Mouse (Mus musculus) erythroblast, embryonic 14.5 days (primary cell): ENCODE data around the gene Mrln. TPM values are rescaled to one million over a fixed set of nuclear protein-coding genes. Genes with fewer than 3 reads are reported as not detected.

Source experiments
- H3K27me3 ChIP-seq: 2 replicates; pipeline ENCODE4 v1.6.1; 2012; ENCODE audit warnings: inconsistent platforms; ENCODE audit not compliant: control insufficient read depth
- H3K36me3 ChIP-seq: 2 replicates; pipeline ENCODE4 v1.6.1; 2012; ENCODE audit warnings: mild to moderate bottlenecking, inconsistent platforms; ENCODE audit not compliant: control insufficient read depth
- H3K4me1 ChIP-seq: 2 replicates; pipeline ENCODE4 v1.6.1; 2012; ENCODE audit warnings: inconsistent platforms; ENCODE audit not compliant: control insufficient read depth
- H3K4me3 ChIP-seq: replicated peaks from 2 replicates; pipeline ENCODE3; 2012; ENCODE audit warnings: moderate library complexity, mild to moderate bottlenecking, inconsistent platforms
- H3K9me3 ChIP-seq: 2 replicates; pipeline ENCODE4 v1.6.1; 2012; ENCODE audit warnings: low read length, inconsistent platforms, mixed read lengths; ENCODE audit not compliant: control insufficient read depth
- GATA1 ChIP-seq: IDR thresholded peaks from 2 replicates; pipeline ENCODE4 v1.6.1; 2012; ENCODE audit warnings: low read length, inconsistent platforms, mixed read lengths
- TAL1 ChIP-seq: IDR thresholded peaks from 3 replicates; pipeline ENCODE4 v1.6.1; 2012; ENCODE audit warnings: low read length, inconsistent platforms, mixed read lengths
- polyA plus RNA-seq: library from polyadenylated mRNA; stranded (reverse); fragments of >175 nt; gene quantifications from 2 replicates; pipeline ENCODE4 v1.2.3, GENCODE M21; 2012

The Mrln gene
- polyA plus RNA-seq, result not detected in 2 replicates

DNA sequence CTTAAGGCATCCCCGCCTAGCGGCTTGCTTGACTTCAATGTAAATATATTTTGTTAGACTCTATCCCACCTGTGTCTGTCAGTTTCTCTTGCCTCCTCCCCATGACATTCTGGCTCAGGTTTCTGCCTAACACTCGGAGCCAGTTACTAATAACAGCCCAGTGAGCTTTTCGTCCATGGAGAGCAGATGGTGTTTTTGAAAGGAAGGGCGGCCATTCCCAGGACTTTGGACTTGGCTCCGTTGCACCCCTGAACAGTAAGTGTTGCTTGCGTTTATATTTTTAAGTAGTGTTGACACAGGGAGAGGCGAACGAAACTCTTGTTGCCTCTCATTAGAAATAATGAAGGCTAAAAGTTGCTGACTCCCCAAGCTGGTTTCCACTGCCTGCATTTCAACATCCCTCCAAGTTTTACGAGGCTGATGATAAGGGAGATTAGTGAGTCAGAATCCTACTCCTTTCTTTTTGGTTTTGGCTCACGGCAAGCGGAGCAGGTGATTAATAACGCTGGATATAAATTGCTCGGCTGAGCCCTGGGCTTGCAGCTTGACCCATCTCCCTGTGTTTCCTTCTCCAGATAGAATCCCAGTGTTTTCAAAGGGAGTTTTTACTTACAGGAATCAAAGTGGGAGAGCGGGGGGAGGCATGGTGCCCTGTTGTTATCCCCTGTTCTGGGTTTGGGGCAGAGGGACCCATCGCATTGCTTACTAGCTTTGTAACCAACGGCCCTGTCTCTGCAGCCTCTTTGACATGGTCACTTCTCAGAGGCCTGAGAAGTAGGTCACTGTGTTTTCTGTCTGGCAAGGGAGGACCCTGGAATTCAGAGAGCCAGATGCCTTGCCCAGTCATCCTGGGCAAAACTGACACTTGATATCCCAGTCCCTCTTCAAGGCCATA, at the start of gene Mrln:
Gene Mrln (plus strand): TSS at position 160 of the 895 bp plus-strand sequence.
- Histone ChIP-seq H3K27me3 (no peaks in the 10 kb centered on the region), H3K9me3 (no peaks in the 10 kb centered on the region), H3K4me1 (no peaks in the 10 kb centered on the region), H3K4me3 (no peak within 1 kb of the TSS), H3K36me3 (no peaks in the 10 kb centered on the region)
- TF ChIP-seq GATA1 (no peak), TAL1 (no peak)

DNA sequence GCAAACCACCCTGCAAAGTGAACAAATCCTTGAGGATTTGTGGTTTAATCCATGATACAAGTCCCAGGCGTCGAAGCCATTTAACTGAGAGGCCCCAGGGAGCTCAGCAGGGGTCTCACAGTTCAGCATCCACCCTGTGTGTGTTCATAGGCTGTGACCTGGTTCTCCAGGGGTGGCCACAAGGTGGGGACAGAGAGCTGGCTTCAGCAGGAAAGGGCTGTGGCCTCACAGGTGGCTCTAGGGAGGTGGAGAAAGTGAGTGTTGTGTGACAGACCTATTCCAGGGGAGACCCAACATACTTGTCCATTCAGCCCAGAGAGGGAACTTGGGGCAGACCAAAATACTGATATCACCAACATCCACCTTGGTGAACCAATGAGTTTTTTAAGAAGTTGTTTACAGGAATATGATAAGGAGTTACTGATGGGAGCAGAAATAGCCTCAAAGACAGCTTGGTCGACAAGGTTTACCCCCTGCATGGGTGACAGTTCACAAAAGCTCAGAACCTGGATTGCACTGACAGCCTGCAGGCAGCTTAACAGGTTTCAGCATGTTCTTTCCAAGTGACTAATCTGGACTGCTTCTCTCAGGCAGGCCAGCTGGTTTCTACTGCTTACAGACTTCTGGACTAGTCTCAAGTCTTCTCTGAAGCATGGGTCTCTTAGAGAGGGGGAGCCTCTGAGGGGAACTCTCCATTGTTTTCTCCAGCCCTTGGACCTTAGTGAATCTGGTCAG, 47.9 kb upstream of the Mrln start:
- Histone ChIP-seq H3K4me1 (no peaks in the 10 kb centered on the region; the same call in 1 of the 2 replicates), H3K9me3 (no peaks in the 10 kb centered on the region), H3K27me3 (no peaks in the 10 kb centered on the region), H3K4me3 (no peak overlapping the region), H3K36me3 (peaks cover 83% of the 10 kb centered on the region)
- no peak for TF ChIP-seq TAL1
- no peak for TF ChIP-seq GATA1

DNA sequence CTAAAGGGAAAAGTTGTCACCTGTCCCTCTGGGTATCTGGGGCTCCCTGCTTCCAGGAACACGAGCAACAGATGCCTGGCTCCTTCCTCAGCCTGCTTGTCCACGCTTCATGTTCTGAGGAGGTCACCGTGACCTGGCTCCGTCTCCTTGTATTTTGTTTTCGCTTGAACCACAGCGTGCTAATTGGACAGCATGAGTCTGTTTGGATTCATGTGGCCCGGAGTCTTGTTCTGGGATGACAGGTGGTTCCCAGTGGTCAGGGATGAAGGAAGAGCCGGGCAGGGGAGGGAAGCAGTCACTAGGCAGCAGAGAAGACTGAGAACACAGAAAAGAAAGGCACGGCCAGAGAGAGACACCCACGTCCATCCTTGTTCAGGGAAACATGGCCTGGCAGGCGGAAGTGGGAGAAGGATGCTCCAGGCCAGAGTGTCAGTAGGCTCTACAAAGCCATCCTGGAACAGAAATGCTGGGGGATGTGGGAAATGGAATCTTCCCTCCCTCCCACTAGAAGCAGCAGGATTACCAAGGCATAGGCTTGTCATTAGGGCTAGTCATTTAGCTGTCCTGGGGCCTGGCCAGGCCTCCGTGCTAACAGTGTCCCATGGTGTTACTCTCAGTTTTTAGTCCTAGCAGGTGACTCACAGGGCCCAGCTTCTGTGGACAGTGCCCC, 44.7 kb upstream of the Mrln start:
- no peak for TF ChIP-seq TAL1
- no peak for TF ChIP-seq GATA1
- H3K27me3 ChIP-seq, result no peaks in the 10 kb centered on the region
- H3K4me3 ChIP-seq, result no peak overlapping the region
- peaks cover 68% of the 10 kb centered on the region for H3K36me3 ChIP-seq
- no peaks in the 10 kb centered on the region; the same call in 1 of the 2 replicates for H3K4me1 ChIP-seq
- no peaks in the 10 kb centered on the region for H3K9me3 ChIP-seq

DNA sequence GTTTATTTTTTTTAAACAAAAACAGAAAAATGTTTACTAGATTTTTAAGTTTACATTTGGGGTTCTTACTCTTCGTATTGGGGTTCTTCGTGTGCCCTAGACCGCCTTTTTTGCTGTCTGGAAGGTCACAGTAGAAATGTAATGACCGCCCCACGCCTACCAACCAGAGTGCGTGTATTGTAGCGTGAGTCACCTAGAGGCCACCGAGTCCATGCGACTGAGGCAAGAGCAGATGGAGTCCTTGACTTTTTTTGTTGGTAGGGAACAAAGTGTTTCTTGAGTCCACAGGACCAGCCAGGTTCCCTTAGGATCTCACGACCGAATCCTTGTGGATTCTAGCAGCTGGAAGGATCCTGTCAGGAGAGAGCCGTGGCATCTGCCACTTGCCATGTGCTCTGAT, 43.7 kb upstream of the Mrln start:
- H3K4me1 ChIP-seq, result no peaks in the 10 kb centered on the region; the same call in 1 of the 2 replicates
- no peaks in the 10 kb centered on the region for H3K27me3 ChIP-seq
- H3K4me3 ChIP-seq, result no peak overlapping the region
- no peaks in the 10 kb centered on the region for H3K9me3 ChIP-seq
- peaks cover 64% of the 10 kb centered on the region for H3K36me3 ChIP-seq
- TF ChIP-seq GATA1 (no peak), TAL1 (no peak)

- H3K27me3 ChIP-seq, result no peaks in the 10 kb centered on the region
- TF ChIP-seq GATA1, result no peak
- no peak for TF ChIP-seq TAL1
- no peaks in the 10 kb centered on the region; the same call in 1 of the 2 replicates for H3K4me1 ChIP-seq
- no peak overlapping the region for H3K4me3 ChIP-seq
- peaks cover 64% of the 10 kb centered on the region for H3K36me3 ChIP-seq
- H3K9me3 ChIP-seq, result no peaks in the 10 kb centered on the region
These were observed 43.0 kb upstream of the Mrln start for GRCm38 (mm10) chr10:70161504-70161903.

DNA sequence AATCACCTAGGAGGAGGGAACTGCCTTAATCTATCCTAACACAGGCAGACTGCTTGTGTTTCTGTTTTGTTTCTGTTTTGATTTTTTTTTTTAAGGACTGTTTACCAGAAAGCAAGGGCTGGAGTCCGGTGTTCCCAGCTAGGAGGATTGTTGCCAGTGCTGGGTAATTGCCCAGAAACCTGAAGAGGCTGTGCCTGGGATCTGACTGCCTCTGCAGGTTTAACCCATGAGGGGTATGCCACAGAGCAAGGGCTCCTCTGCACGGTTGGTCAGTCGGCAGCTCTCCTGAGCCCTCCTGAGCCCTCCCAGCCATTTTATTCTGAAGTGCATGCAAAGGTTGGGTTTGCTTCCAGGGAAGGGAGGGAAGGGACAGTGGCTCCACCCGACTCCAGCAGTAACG, 40.8 kb upstream of the Mrln start:
- peaks cover 65% of the 10 kb centered on the region for H3K36me3 ChIP-seq
- no peak overlapping the region for H3K4me3 ChIP-seq
- H3K27me3 ChIP-seq, result no peaks in the 10 kb centered on the region
- H3K9me3 ChIP-seq, result no peaks in the 10 kb centered on the region
- H3K4me1 ChIP-seq, result no peaks in the 10 kb centered on the region
- TF ChIP-seq TAL1 (no peak), GATA1 (no peak)

GRCm38 (mm10) chr10:70165877-70166276, 38.6 kb upstream of the Mrln start:
- no peaks in the 10 kb centered on the region for H3K27me3 ChIP-seq
- TF ChIP-seq TAL1, result no peak
- no peak for TF ChIP-seq GATA1
- no peaks in the 10 kb centered on the region for H3K4me1 ChIP-seq
- no peak overlapping the region for H3K4me3 ChIP-seq
- H3K9me3 ChIP-seq, result no peaks in the 10 kb centered on the region
- peaks cover 71% of the 10 kb centered on the region for H3K36me3 ChIP-seq

GRCm38 (mm10) chr10:70166427-70166826, 38.0 kb upstream of the Mrln start:
- peaks cover 75% of the 10 kb centered on the region for H3K36me3 ChIP-seq
- no peaks in the 10 kb centered on the region for H3K27me3 ChIP-seq
- H3K4me1 ChIP-seq, result no peaks in the 10 kb centered on the region
- no peak overlapping the region for H3K4me3 ChIP-seq
- no peaks in the 10 kb centered on the region for H3K9me3 ChIP-seq
- no peak for TF ChIP-seq TAL1
- TF ChIP-seq GATA1, result no peak

- Histone ChIP-seq H3K36me3 (peaks cover 78% of the 10 kb centered on the region), H3K27me3 (no peaks in the 10 kb centered on the region)
- TF ChIP-seq GATA1 (no peak), TAL1 (no peak)
These were observed 36.8 kb upstream of the Mrln start for GRCm38 (mm10) chr10:70167625-70168024.

More at GRCm38 (mm10) chr10:70167625-70168024, 36.8 kb upstream of the Mrln start:
- H3K9me3 ChIP-seq, result no peaks in the 10 kb centered on the region
- no peak overlapping the region for H3K4me3 ChIP-seq
- H3K4me1 ChIP-seq, result no peaks in the 10 kb centered on the region
